Mouse (Mus musculus) midbrain, embryonic 11.5 days (tissue): ENCODE measurements around the gene Fam187a. TPM values are rescaled to one million over a fixed set of nuclear protein-coding genes. Genes with fewer than 3 reads are reported as not detected.
A peak's percentile ranks its signal among the peaks of the same experiment; 100 is the strongest.

Source experiments
- ATAC-seq: fragments of 200-750 bp; cut with Nextera tagmentation; 2 replicates; pipeline ENCODE4 v1.8.0; 2017; ENCODE audit warnings: moderate TSS enrichment, moderate library complexity; ENCODE audit not compliant: low FRiP score
- DNase-seq: peaks from one replicate; pipeline ENCODE4 v3.0.0; 2015; ENCODE audit warnings: low spot score; ENCODE audit errors: missing footprints
- H3K27ac ChIP-seq: fragments of 300-500 bp; sonication (generic); 2 replicates; pipeline ENCODE4 v1.5.1; 2014; ENCODE audit warnings: low read depth, low read length
- H3K27me3 ChIP-seq: fragments of 300-500 bp; sonication (generic); 2 replicates; pipeline ENCODE4 v1.6.1; 2014; ENCODE audit warnings: mild to moderate bottlenecking, low read length, moderate library complexity, mixed read lengths; ENCODE audit not compliant: control insufficient read depth, insufficient read depth
- H3K36me3 ChIP-seq: fragments of 300-500 bp; sonication (generic); 2 replicates; pipeline ENCODE4 v1.6.1; 2014; ENCODE audit warnings: mild to moderate bottlenecking, low read length, moderate library complexity, mixed read lengths; ENCODE audit not compliant: control insufficient read depth, insufficient read depth
- H3K4me1 ChIP-seq: fragments of 300-500 bp; sonication (generic); 2 replicates; pipeline ENCODE4 v1.6.1; 2014; ENCODE audit warnings: low read length; ENCODE audit not compliant: control insufficient read depth, insufficient read depth
- H3K4me2 ChIP-seq: fragments of 300-500 bp; sonication (generic); 2 replicates; pipeline ENCODE4 v1.6.1; 2014; ENCODE audit warnings: mild to moderate bottlenecking, moderate library complexity
- H3K4me3 ChIP-seq: fragments of 300-500 bp; sonication (generic); 2 replicates; pipeline ENCODE4 v1.5.1; 2014; ENCODE audit warnings: low read depth, low read length
- H3K9ac ChIP-seq: fragments of 300-500 bp; sonication (generic); 2 replicates; pipeline ENCODE4 v1.6.1; 2014; ENCODE audit warnings: low read length
- H3K9me3 ChIP-seq: fragments of 300-500 bp; sonication (generic); 2 replicates; pipeline ENCODE4 v1.6.1; 2016; ENCODE audit warnings: low read length; ENCODE audit not compliant: control insufficient read depth
- WGBS: fragments of 180-500 bp; shearing (Covaris S2); extraction: QIAGEN DNeasy Blood & Tissue Kit; methylation state at CpG from one replicate; pipeline ENCODE4 v1.1.7; 2014; 5-methylcytosine and 5-hydroxymethylcytosine counted together
- polyA plus RNA-seq: library from polyadenylated mRNA; unstranded; fragments of >200 nt; fragmentation: Nextera tagmentation; extraction: Ambion mirVana; gene quantifications from 2 replicates; pipeline ENCODE4 v1.2.1, GENCODE M21; 2014

Gene Fam187a
- polyA plus RNA-seq, 1 experiment from 2014 or later, result 0.11 TPM

- H3K9ac ChIP-seq, result no peak overlapping the region
- no peak overlapping the region for H3K4me3 ChIP-seq
- no peak overlapping the region for H3K4me2 ChIP-seq
- no peaks in the 10 kb centered on the region for H3K9me3 ChIP-seq
- H3K27ac ChIP-seq, result no peak overlapping the region
- 82% methylated on average over 6 of the region's 6 CpGs for whole genome bisulfite sequencing
- no peaks in the 10 kb centered on the region for H3K4me1 ChIP-seq
- no peak for DNase-seq
- ATAC-seq, result no peak
- no peaks in the 10 kb centered on the region for H3K27me3 ChIP-seq
- peaks cover 38% of the 10 kb centered on the region for H3K36me3 ChIP-seq
Observed at GRCm38 (mm10) chr11:102855941-102856340, 29.0 kb upstream of the Fam187a start.

GRCm38 (mm10) chr11:102858951-102859350 is 26.0 kb upstream of the Fam187a start:
- Histone ChIP-seq H3K4me1 (no peaks in the 10 kb centered on the region), H3K27ac (no peak overlapping the region), H3K4me2 (no peak overlapping the region), H3K4me3 (no peak overlapping the region), H3K9ac (no peak overlapping the region), H3K36me3 (peaks cover 28% of the 10 kb centered on the region), H3K9me3 (no peaks in the 10 kb centered on the region), H3K27me3 (no peaks in the 10 kb centered on the region)
- ATAC-seq (no peak), DNase-seq (no peak)
- 88% methylated on average over 11 of the region's 11 CpGs for WGBS

- WGBS, result 91% methylated on average over 8 of the region's 8 CpGs
- H3K4me3 ChIP-seq, result no peak overlapping the region
- DNase-seq (no peak), ATAC-seq (no peak)
- no peak overlapping the region for H3K27ac ChIP-seq
- H3K36me3 ChIP-seq, result peaks cover 20% of the 10 kb centered on the region
- no peaks in the 10 kb centered on the region for H3K27me3 ChIP-seq
- H3K4me2 ChIP-seq, result no peak overlapping the region
- H3K9ac ChIP-seq, result no peak overlapping the region
- no peaks in the 10 kb centered on the region for H3K4me1 ChIP-seq
- no peaks in the 10 kb centered on the region for H3K9me3 ChIP-seq
Observed at GRCm38 (mm10) chr11:102859933-102860332, 25.0 kb upstream of the Fam187a start.

GRCm38 (mm10) chr11:102864272-102864671 is 20.7 kb upstream of the Fam187a start:
- H3K4me2 ChIP-seq, result no peak overlapping the region
- H3K27me3 ChIP-seq, result no peaks in the 10 kb centered on the region
- H3K9ac ChIP-seq, result no peak overlapping the region
- no peak overlapping the region for H3K4me3 ChIP-seq
- DNase-seq, result peak; percentile 95
- no peaks in the 10 kb centered on the region for H3K9me3 ChIP-seq
- H3K27ac ChIP-seq, result no peak overlapping the region
- H3K36me3 ChIP-seq, result peaks cover 25% of the 10 kb centered on the region
- H3K4me1 ChIP-seq, result no peaks in the 10 kb centered on the region
- no peak for ATAC-seq
- 43% methylated on average over 4 of the region's 4 CpGs for WGBS

GRCm38 (mm10) chr11:102874801-102875334 is 10.1 kb upstream of the Fam187a start:
- no peaks in the 10 kb centered on the region for H3K9me3 ChIP-seq
- H3K4me3 ChIP-seq, result no peak overlapping the region
- peaks cover 7% of the 10 kb centered on the region for H3K4me1 ChIP-seq
- DNase-seq, result no peak
- H3K4me2 ChIP-seq, result no peak overlapping the region
- 93% methylated on average over 7 of the region's 7 CpGs for WGBS
- H3K27me3 ChIP-seq, result no peaks in the 10 kb centered on the region
- H3K27ac ChIP-seq, result no peak overlapping the region
- no peak for ATAC-seq
- H3K36me3 ChIP-seq, result peaks cover 19% of the 10 kb centered on the region
- H3K9ac ChIP-seq, result no peak overlapping the region

- no peak overlapping the region for H3K9ac ChIP-seq
- DNase-seq (peak; percentile 62), ATAC-seq (no peak)
- peak overlapping the region; percentile 75; the same call in 1 of the 2 replicates for H3K4me3 ChIP-seq
- 64% methylated on average over 2 of the region's 2 CpGs for WGBS
- no peak overlapping the region for H3K27ac ChIP-seq
- H3K4me1 ChIP-seq, result peaks cover 16% of the 10 kb centered on the region
- H3K36me3 ChIP-seq, result peaks cover 9% of the 10 kb centered on the region
- H3K4me2 ChIP-seq, result peak overlapping the region; percentile 63
- H3K9me3 ChIP-seq, result no peaks in the 10 kb centered on the region
- no peaks in the 10 kb centered on the region for H3K27me3 ChIP-seq
Observed at GRCm38 (mm10) chr11:102879558-102879957, 5.4 kb upstream of the Fam187a start.

- H3K4me3 ChIP-seq, result peak within 1 kb of the TSS; percentile 75
- peak; percentile 93 for ATAC-seq
- H3K9me3 ChIP-seq, result no peaks in the 10 kb centered on the region
- peak within 1 kb of the TSS; percentile 41 for H3K27ac ChIP-seq
- peak; percentile 100 for DNase-seq
- peaks cover 7% of the 10 kb centered on the region for H3K36me3 ChIP-seq
- no peaks in the 10 kb centered on the region for H3K27me3 ChIP-seq
- peak within 1 kb of the TSS; percentile 63 for H3K4me2 ChIP-seq
- whole genome bisulfite sequencing, result under 1% methylated on average over 62 of the region's 62 CpGs
- peak within 1 kb of the TSS; percentile 83 for H3K9ac ChIP-seq
- H3K4me1 ChIP-seq, result peaks cover 16% of the 10 kb centered on the region
Observed at GRCm38 (mm10) chr11:102880585-102881313, 4.2 kb upstream of the Fam187a start, which contains the start of the genes Eftud2 and Ccdc103. TSS of gene Eftud2 (minus strand) at chr11:102880985. TSS of gene Ccdc103 (plus strand) at chr11:102881204.

- WGBS, result 20% methylated on average over 13 of the region's 13 CpGs
- H3K9me3 ChIP-seq, result no peaks in the 10 kb centered on the region
- ATAC-seq (peak; percentile 40), DNase-seq (no peak)
- H3K27me3 ChIP-seq, result peaks cover 2% of the 10 kb centered on the region
- H3K36me3 ChIP-seq, result 0 out of 2 replicates have a peak, but pooled peaks cover 5% of the 10 kb centered on the region
- peak overlapping the region; percentile 83 for H3K9ac ChIP-seq
- no peak overlapping the region for H3K27ac ChIP-seq
- peak overlapping the region; percentile 75 for H3K4me3 ChIP-seq
- H3K4me1 ChIP-seq, result peaks cover 16% of the 10 kb centered on the region
- H3K4me2 ChIP-seq, result peak overlapping the region; percentile 63
Observed at GRCm38 (mm10) chr11:102881314-102882198, 3.4 kb upstream of the Fam187a start.
